Mouse (Mus musculus) midbrain, embryonic 11.5 days (tissue): ENCODE measurements around the gene Cdh12. TPM values are rescaled to one million over a fixed set of nuclear protein-coding genes. Genes with fewer than 3 reads are reported as not detected.
"Not testable (repeated sequence)": the region's sequence is repeated elsewhere in the genome, so short reads cannot be mapped to it uniquely, and the experiment has no call there.

Source experiments
- ATAC-seq: fragments of 200-750 bp; cut with Nextera tagmentation; 2 replicates; pipeline ENCODE4 v1.8.0; 2017; ENCODE audit warnings: moderate TSS enrichment, moderate library complexity; ENCODE audit not compliant: low FRiP score
- DNase-seq: peaks from one replicate; pipeline ENCODE4 v3.0.0; 2015; ENCODE audit warnings: low spot score; ENCODE audit errors: missing footprints
- H3K27ac ChIP-seq: fragments of 300-500 bp; sonication (generic); 2 replicates; pipeline ENCODE4 v1.5.1; 2014; ENCODE audit warnings: low read depth, low read length
- H3K27me3 ChIP-seq: fragments of 300-500 bp; sonication (generic); 2 replicates; pipeline ENCODE4 v1.6.1; 2014; ENCODE audit warnings: mild to moderate bottlenecking, low read length, moderate library complexity, mixed read lengths; ENCODE audit not compliant: control insufficient read depth, insufficient read depth
- H3K36me3 ChIP-seq: fragments of 300-500 bp; sonication (generic); 2 replicates; pipeline ENCODE4 v1.6.1; 2014; ENCODE audit warnings: mild to moderate bottlenecking, low read length, moderate library complexity, mixed read lengths; ENCODE audit not compliant: control insufficient read depth, insufficient read depth
- H3K4me1 ChIP-seq: fragments of 300-500 bp; sonication (generic); 2 replicates; pipeline ENCODE4 v1.6.1; 2014; ENCODE audit warnings: low read length; ENCODE audit not compliant: control insufficient read depth, insufficient read depth
- H3K4me2 ChIP-seq: fragments of 300-500 bp; sonication (generic); 2 replicates; pipeline ENCODE4 v1.6.1; 2014; ENCODE audit warnings: mild to moderate bottlenecking, moderate library complexity
- H3K4me3 ChIP-seq: fragments of 300-500 bp; sonication (generic); 2 replicates; pipeline ENCODE4 v1.5.1; 2014; ENCODE audit warnings: low read depth, low read length
- H3K9ac ChIP-seq: fragments of 300-500 bp; sonication (generic); 2 replicates; pipeline ENCODE4 v1.6.1; 2014; ENCODE audit warnings: low read length
- H3K9me3 ChIP-seq: fragments of 300-500 bp; sonication (generic); 2 replicates; pipeline ENCODE4 v1.6.1; 2016; ENCODE audit warnings: low read length; ENCODE audit not compliant: control insufficient read depth
- WGBS: fragments of 180-500 bp; shearing (Covaris S2); extraction: QIAGEN DNeasy Blood & Tissue Kit; methylation state at CpG from one replicate; pipeline ENCODE4 v1.1.7; 2014; 5-methylcytosine and 5-hydroxymethylcytosine counted together
- polyA plus RNA-seq: library from polyadenylated mRNA; unstranded; fragments of >200 nt; fragmentation: Nextera tagmentation; extraction: Ambion mirVana; gene quantifications from 2 replicates; pipeline ENCODE4 v1.2.1, GENCODE M21; 2014

Gene Cdh12
- polyA plus RNA-seq, 1 experiment from 2014 or later: 0.61 TPM

GRCm38 (mm10) chr15:21344749-21345148 is 895.7 kb downstream of the Cdh12 start:
- Histone ChIP-seq H3K27ac (no peak overlapping the region), H3K36me3 (no peaks in the 10 kb centered on the region), H3K9ac (no peak overlapping the region), H3K4me1 (no peaks in the 10 kb centered on the region; the same call in 1 of the 2 replicates), H3K4me2 (no peak overlapping the region), H3K9me3 (no peaks in the 10 kb centered on the region), H3K4me3 (no peak overlapping the region), H3K27me3 (no peaks in the 10 kb centered on the region)
- ATAC-seq: peak; percentile 93
- whole genome bisulfite sequencing: 26% methylated on average over 3 of the region's 3 CpGs
- DNase-seq: peak; percentile 84

- DNase-seq (no peak), ATAC-seq (no peak)
- Histone ChIP-seq H3K9me3 (no peaks in the 10 kb centered on the region), H3K27ac (no peak overlapping the region), H3K4me1 (no peaks in the 10 kb centered on the region), H3K36me3 (no peaks in the 10 kb centered on the region), H3K27me3 (no peaks in the 10 kb centered on the region), H3K9ac (no peak overlapping the region), H3K4me3 (no peak overlapping the region), H3K4me2 (no peak overlapping the region)
- WGBS: 87% methylated on average over 5 of the region's 5 CpGs
These were observed 906.5 kb downstream of the Cdh12 start for GRCm38 (mm10) chr15:21355356-21356101.

- DNase-seq: no peak
These were observed 917.3 kb downstream of the Cdh12 start for GRCm38 (mm10) chr15:21366366-21366765.

GRCm38 (mm10) chr15:21375460-21375859 is 926.4 kb downstream of the Cdh12 start:
- Histone ChIP-seq H3K36me3 (no peaks in the 10 kb centered on the region), H3K4me1 (no peaks in the 10 kb centered on the region), H3K27ac (no peak overlapping the region), H3K4me3 (no peak overlapping the region), H3K4me2 (no peak overlapping the region), H3K9ac (no peak overlapping the region), H3K27me3 (no peaks in the 10 kb centered on the region), H3K9me3 (no peaks in the 10 kb centered on the region)
- DNase-seq (no peak), ATAC-seq (no peak)
- WGBS: 91% methylated on average over 5 of the region's 5 CpGs

More at GRCm38 (mm10) chr15:21366366-21366765, 917.3 kb downstream of the Cdh12 start:
- H3K27me3 ChIP-seq: no peaks in the 10 kb centered on the region
- ATAC-seq: no peak
- no peak overlapping the region for H3K4me2 ChIP-seq
- H3K4me3 ChIP-seq: no peak overlapping the region
- no peak overlapping the region for H3K27ac ChIP-seq
- no peak overlapping the region for H3K9ac ChIP-seq
- H3K36me3 ChIP-seq: no peaks in the 10 kb centered on the region
- no peaks in the 10 kb centered on the region for H3K9me3 ChIP-seq
- H3K4me1 ChIP-seq: no peaks in the 10 kb centered on the region

GRCm38 (mm10) chr15:21375871-21376270 is 926.8 kb downstream of the Cdh12 start:
- Histone ChIP-seq H3K4me2 (no peak overlapping the region), H3K9ac (no peak overlapping the region), H3K27me3 (no peaks in the 10 kb centered on the region), H3K4me1 (no peaks in the 10 kb centered on the region), H3K4me3 (no peak overlapping the region), H3K36me3 (no peaks in the 10 kb centered on the region), H3K9me3 (no peaks in the 10 kb centered on the region), H3K27ac (no peak overlapping the region)
- WGBS: 86% methylated on average over 3 of the region's 3 CpGs
- DNase-seq (no peak), ATAC-seq (no peak)

GRCm38 (mm10) chr15:21391442-21391841 is 942.4 kb downstream of the Cdh12 start:
- not testable (repeated sequence) for H3K36me3 ChIP-seq, H3K27me3 ChIP-seq, H3K9ac ChIP-seq, H3K9me3 ChIP-seq, H3K4me3 ChIP-seq, ATAC-seq, H3K4me2 ChIP-seq, H3K27ac ChIP-seq, H3K4me1 ChIP-seq, DNase-seq
- 89% methylated on average over 14 of the region's 14 CpGs for WGBS

GRCm38 (mm10) chr15:21393080-21393479 is 944.0 kb downstream of the Cdh12 start:
- Histone ChIP-seq H3K9me3 (no peaks in the 10 kb centered on the region), H3K9ac (no peak overlapping the region), H3K4me2 (no peak overlapping the region), H3K4me3 (no peak overlapping the region), H3K27ac (no peak overlapping the region), H3K4me1 (no peaks in the 10 kb centered on the region), H3K27me3 (no peaks in the 10 kb centered on the region), H3K36me3 (no peaks in the 10 kb centered on the region)
- 15% methylated on average over 3 of the region's 3 CpGs for WGBS
- ATAC-seq: no peak
- DNase-seq: no peak

GRCm38 (mm10) chr15:21405196-21405595 is 956.1 kb downstream of the Cdh12 start:
- no peaks in the 10 kb centered on the region for H3K36me3 ChIP-seq
- H3K4me1 ChIP-seq: no peaks in the 10 kb centered on the region
- H3K4me2 ChIP-seq: no peak overlapping the region
- DNase-seq (no peak), ATAC-seq (no peak)
- no peak overlapping the region for H3K9ac ChIP-seq
- no peaks in the 10 kb centered on the region for H3K9me3 ChIP-seq
- 76% methylated on average over 6 of the region's 6 CpGs for WGBS
- H3K27ac ChIP-seq: no peak overlapping the region
- H3K27me3 ChIP-seq: no peaks in the 10 kb centered on the region
- H3K4me3 ChIP-seq: no peak overlapping the region

- peak; percentile 86 for ATAC-seq
These were observed 958.4 kb downstream of the Cdh12 start for GRCm38 (mm10) chr15:21407324-21408044.

More at GRCm38 (mm10) chr15:21407324-21408044, 958.4 kb downstream of the Cdh12 start:
- Histone ChIP-seq H3K9ac (no peak overlapping the region), H3K36me3 (no peaks in the 10 kb centered on the region), H3K4me1 (no peaks in the 10 kb centered on the region), H3K4me2 (no peak overlapping the region), H3K4me3 (no peak overlapping the region), H3K27me3 (no peaks in the 10 kb centered on the region), H3K9me3 (no peaks in the 10 kb centered on the region), H3K27ac (no peak overlapping the region)
- 69% methylated on average over 2 of the region's 2 CpGs for whole genome bisulfite sequencing
- DNase-seq: no peak
